Mouse (Mus musculus) myocyte (in vitro differentiated cells): ENCODE measurements around the gene Olfr211.
A peak's percentile ranks its signal among the peaks of the same experiment; 100 is the strongest.

Source experiments
- CEBPB ChIP-seq: IDR thresholded peaks from 2 replicates; pipeline ENCODE4 v1.6.1; 2011; ENCODE audit warnings: mild to moderate bottlenecking, moderate library complexity; ENCODE audit not compliant: poor library complexity, insufficient read depth, severe bottlenecking
- MAX ChIP-seq: IDR thresholded peaks from one replicate; pipeline ENCODE4 v1.6.1; 2011; ENCODE audit warnings: low read depth, mild to moderate bottlenecking, control low read depth
- MYOD1 ChIP-seq, 3 experiments: IDR thresholded peaks; one replicate each; pipeline ENCODE4 v1.6.1; 2011; ENCODE audit warnings: control low read depth in 2 of 3, low read depth in 2 of 3, mild to moderate bottlenecking in 2 of 3, moderate library complexity in 1 of 3; ENCODE audit not compliant: insufficient read length in 2 of 3, control insufficient read depth in 1 of 3
- MYOG ChIP-seq, 3 experiments: IDR thresholded peaks; one replicate each; pipeline ENCODE4 v1.6.1; 2011; ENCODE audit warnings: control low read depth in 2 of 3, low read depth in 2 of 3, mild to moderate bottlenecking in 2 of 3; ENCODE audit not compliant: insufficient read length in 2 of 3, control insufficient read depth in 1 of 3, insufficient read depth in 1 of 3
- POLR2A ChIP-seq: IDR thresholded peaks from one replicate; pipeline ENCODE4 v1.6.1; 2011; ENCODE audit warnings: low read depth, mild to moderate bottlenecking, control low read depth, moderate library complexity; ENCODE audit not compliant: insufficient read length
- POLR2AphosphoS2 ChIP-seq: IDR thresholded peaks from one replicate; pipeline ENCODE4 v1.6.1; 2011; ENCODE audit warnings: low read depth, control low read depth; ENCODE audit not compliant: insufficient read length
- REST ChIP-seq: IDR thresholded peaks from one replicate; pipeline ENCODE4 v1.6.1; 2011; ENCODE audit warnings: mild to moderate bottlenecking, control low read depth, moderate library complexity; ENCODE audit not compliant: insufficient read depth, insufficient read length
- SRF ChIP-seq: IDR thresholded peaks from one replicate; pipeline ENCODE4 v1.6.1; 2011; ENCODE audit warnings: low read depth; ENCODE audit not compliant: control insufficient read depth, insufficient read length
- TCF12 ChIP-seq: IDR thresholded peaks from one replicate; pipeline ENCODE4 v1.6.1; 2011; ENCODE audit warnings: mild to moderate bottlenecking, control low read depth; ENCODE audit not compliant: poor library complexity, insufficient read depth, severe bottlenecking
- USF1 ChIP-seq: IDR thresholded peaks from one replicate; pipeline ENCODE4 v1.6.1; 2011; ENCODE audit warnings: low read depth, mild to moderate bottlenecking, control low read depth, moderate library complexity

DNA sequence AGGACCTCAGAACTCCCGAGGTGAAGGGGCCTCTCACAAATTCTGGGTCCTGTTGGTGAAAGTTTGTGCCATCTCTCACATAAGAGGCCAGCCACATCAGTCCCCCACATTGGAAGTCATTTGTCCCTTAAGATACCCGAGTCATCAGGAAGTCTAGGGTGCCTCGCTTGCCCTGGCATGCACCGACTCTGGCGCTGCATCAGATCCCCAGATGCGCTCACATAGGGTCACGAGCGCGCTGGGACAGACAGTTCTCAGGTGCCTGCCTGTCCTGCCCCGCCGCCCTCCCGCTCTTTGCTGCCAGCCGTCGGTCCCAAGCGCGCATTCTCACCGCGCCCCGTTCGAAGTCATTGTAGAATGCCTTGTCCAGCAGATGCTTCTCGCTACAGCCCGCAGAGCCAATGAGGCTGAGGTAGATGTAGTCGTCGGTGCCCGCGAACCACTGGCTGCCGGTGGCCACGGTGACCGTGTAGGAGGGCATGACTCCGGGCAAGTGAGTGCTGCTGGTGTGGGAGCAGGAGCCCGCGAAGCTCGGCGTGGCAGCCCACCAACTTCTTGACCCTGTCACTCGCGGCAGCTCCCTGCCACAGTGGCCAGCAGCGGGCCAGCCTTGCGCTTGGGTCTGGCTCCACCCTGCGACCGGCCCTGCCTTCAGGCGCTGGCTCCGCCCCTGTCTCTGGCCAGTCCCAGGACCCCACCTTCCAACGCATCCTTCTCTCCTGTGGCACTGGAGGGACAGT is 28.2 kb upstream of the Olfr211 start, which contains the start of gene Alox5:
- TF ChIP-seq MYOG (IDR thresholded peaks at IDR 0.05; ENCODE audit: control insufficient read depth in 1 of 3, insufficient read depth in 1 of 3, insufficient read length in 2 of 3, low read depth in 2 of 3) (no peak), USF1 (no peak), POLR2A (peak; percentile 53), REST (no peak), MAX (no peak), CEBPB (no peak), MYOD1 (IDR thresholded peaks at IDR 0.05; ENCODE audit: control insufficient read depth in 1 of 3, insufficient read length in 2 of 3, low read depth in 2 of 3) (no peak), POLR2AphosphoS2 (no peak), TCF12 (no peak), SRF (no peak)
